In genomic region chr8:60657425-60658113, GRCm38 (mm10) we compare ENCODE assay signal across 16 mouse cellular contexts. TPM values are rescaled to one million over a fixed set of nuclear protein-coding genes. Genes with fewer than 3 reads are reported as not detected.
A peak's percentile ranks its signal among the peaks of the same experiment; 100 is the strongest.
DNase-seq lines count a peak whose midpoint lies in the region; ATAC-seq lines count a peak whose summit lies in the region.
"Had no signal": no experiment of that assay in that cellular context is flagged by ENCODE, and none has a peak within 500 bp of the region (broad histone marks: within the 10 kb centered on the region; RNA-seq: fewer than 3 reads in every experiment).

No protein-coding gene starts in this region.

- H3K36me3 ChIP-seq in neural tube, embryonic 13.5 days, result 0 out of 2 replicates have a peak, but pooled peaks cover 4% of the 10 kb centered on the region
- H3K36me3 ChIP-seq in forebrain, embryonic 13.5 days (ENCODE audit: poor library complexity, severe bottlenecking), result no peaks in the 10 kb centered on the region
- H3K36me3 ChIP-seq in midbrain, embryonic 12.5 days, result no peaks in the 10 kb centered on the region
- H3K36me3 ChIP-seq: heart, embryonic 15.5 days; stomach, embryonic 15.5 days had no signal

- 46% methylated on average over 6 of the region's 6 CpGs for WGBS in neural tube, embryonic 13.5 days
- 22% methylated on average over 6 of the region's 6 CpGs for whole genome bisulfite sequencing in forebrain, embryonic 13.5 days
- 70% methylated on average over 6 of the region's 6 CpGs for WGBS in midbrain, embryonic 12.5 days

- H3K27me3 ChIP-seq in neural tube, embryonic 13.5 days, result no peaks in the 10 kb centered on the region
- no peaks in the 10 kb centered on the region for H3K27me3 ChIP-seq in forebrain, embryonic 13.5 days
- no peaks in the 10 kb centered on the region for H3K27me3 ChIP-seq in midbrain, embryonic 12.5 days
- H3K27me3 ChIP-seq: heart, embryonic 15.5 days; megakaryocyte, embryonic 14.5 days; stomach, embryonic 15.5 days had no signal

- no peak overlapping the region for H3K27ac ChIP-seq in neural tube, embryonic 13.5 days (replicated peaks)
- H3K27ac ChIP-seq in forebrain, embryonic 13.5 days, result no peak overlapping the region
- no peak overlapping the region for H3K27ac ChIP-seq in midbrain, embryonic 12.5 days (replicated peaks)
- H3K27ac ChIP-seq: heart, embryonic 15.5 days; stomach, embryonic 15.5 days had no signal

- ATAC-seq in neural tube, embryonic 13.5 days (ENCODE audit: low read depth), result peak; percentile 40
- peak; percentile 89 for ATAC-seq in forebrain, embryonic 13.5 days
- ATAC-seq in midbrain, embryonic 12.5 days (ENCODE audit: low FRiP score, low read depth), result peak; percentile 76

- no peak overlapping the region for H3K4me3 ChIP-seq in neural tube, embryonic 13.5 days
- H3K4me3 ChIP-seq in forebrain, embryonic 13.5 days, result no peak overlapping the region
- H3K4me3 ChIP-seq in midbrain, embryonic 12.5 days, result no peak overlapping the region
- H3K4me3 ChIP-seq: heart, embryonic 15.5 days; megakaryocyte, embryonic 14.5 days; stomach, embryonic 15.5 days had no signal

- H3K9ac ChIP-seq in neural tube, embryonic 13.5 days, result no peak overlapping the region
- H3K9ac ChIP-seq in forebrain, embryonic 13.5 days, result no peak overlapping the region
- H3K9ac ChIP-seq in midbrain, embryonic 12.5 days (replicated peaks), result no peak overlapping the region
- H3K9ac ChIP-seq: heart, embryonic 15.5 days; lung, embryonic 14.5 days; stomach, embryonic 15.5 days had no signal

- H3K4me2 ChIP-seq in neural tube, embryonic 13.5 days, result no peak overlapping the region
- H3K4me2 ChIP-seq in forebrain, embryonic 13.5 days, result peak overlapping the region; percentile 26
- H3K4me2 ChIP-seq in midbrain, embryonic 12.5 days (replicated peaks), result no peak overlapping the region
- H3K4me2 ChIP-seq: heart, embryonic 15.5 days; lung, embryonic 14.5 days; stomach, embryonic 15.5 days had no signal

- DNase-seq in neural tube, embryonic 10.5 days (ENCODE audit: extremely low spot score, low spot score), result no peak
- no peak for DNase-seq in heart, adult 11 months
- no peak for DNase-seq in spleen, postnatal 36 days (ENCODE audit: low spot score in 2 of 2)
- DNase-seq in adrenal gland, adult 18-20 months (ENCODE audit: low spot score in 2 of 2), result no peak
- DNase-seq: adrenal gland, postnatal 14 days; gastrocnemius, postnatal 14 days; kidney, postnatal 10 days; lung, embryonic 14.5 days; right cerebral cortex, postnatal 25 days; thymus, postnatal 36 days had no signal

- H3K9me3 ChIP-seq in neural tube, embryonic 13.5 days, result no peaks in the 10 kb centered on the region
- H3K9me3 ChIP-seq in forebrain, embryonic 13.5 days (replicated peaks), result no peaks in the 10 kb centered on the region
- no peaks in the 10 kb centered on the region for H3K9me3 ChIP-seq in midbrain, embryonic 12.5 days
- H3K9me3 ChIP-seq: heart, embryonic 15.5 days; megakaryocyte, embryonic 14.5 days; stomach, embryonic 15.5 days had no signal

- H3K4me1 ChIP-seq in neural tube, embryonic 13.5 days (replicated peaks), result peaks cover 29% of the 10 kb centered on the region
- H3K4me1 ChIP-seq in forebrain, embryonic 13.5 days, result peaks cover 22% of the 10 kb centered on the region
- peaks cover 9% of the 10 kb centered on the region; the same call in 1 of the 2 replicates for H3K4me1 ChIP-seq in midbrain, embryonic 12.5 days
- H3K4me1 ChIP-seq: heart, embryonic 15.5 days; stomach, embryonic 15.5 days had no signal

RNA-seq across cellular contexts. Expression of gene Mfap3l, which starts 24.9 kb away (rescaled TPM):
- 3.3 and 3.8 TPM in 2 replicates for polyA plus RNA-seq in neural tube, embryonic 13.5 days (2015; fragmentation: Nextera tagmentation; extraction: Ambion mirVana)
- 0.67 and 0.98 TPM in 2 replicates for polyA plus RNA-seq in forebrain, embryonic 13.5 days (2015; fragmentation: Nextera tagmentation; extraction: Ambion mirVana)
- 1.3 and 1.8 TPM in 2 replicates for polyA plus RNA-seq in midbrain, embryonic 12.5 days (2016; fragmentation: Nextera tagmentation; extraction: Ambion mirVana)
- total RNA-seq in adrenal gland, adult 18-20 months (2021), result 1 to 10 TPM; 2.5 to 2.8 TPM
